Mouse (Mus musculus): ENCODE results near the gene Vmn2r50. TPM values are rescaled to one million over a fixed set of nuclear protein-coding genes. Genes with fewer than 3 reads are reported as not detected.

Gene Vmn2r50
- not detected in 2 replicates for polyA plus RNA-seq (2012; rRNA removed)

GRCm38 (mm10) chr7:10053196-10053595 is at the start of gene Vmn2r50:
Gene Vmn2r50, minus strand, starts transcription at chr7:10053296.

GRCm38 (mm10) chr7:9992157-9992556 is 60.9 kb downstream of the Vmn2r50 start, which contains the start of gene Vmn2r49:
Gene Vmn2r49, minus strand, starts transcription at chr7:9992257.

Other genes with a start within 250 kb of the Vmn2r50 start
- not detected in 2 replicates for gene Vmn2r47, start 212.0 kb downstream of the Vmn2r50 start, polyA plus RNA-seq (2012; rRNA removed)
- gene Vmn2r48, start 99.7 kb downstream of the Vmn2r50 start, polyA plus RNA-seq (2012; rRNA removed): not detected in 2 replicates
- gene Vmn2r49, start 61.0 kb downstream of the Vmn2r50 start, polyA plus RNA-seq (2012; rRNA removed): not detected in 2 replicates
- not detected in 2 replicates for gene Vmn2r51, start 52.4 kb upstream of the Vmn2r50 start, polyA plus RNA-seq (2012; rRNA removed)
- not detected in 2 replicates for gene Vmn2r52, start 123.3 kb upstream of the Vmn2r50 start, polyA plus RNA-seq (2012; rRNA removed)
- gene Vmn1r66, start 224.7 kb upstream of the Vmn2r50 start, polyA plus RNA-seq (2012; rRNA removed): not detected in 2 replicates

All from stomach, adult 2 months (tissue).